Mouse (Mus musculus) embryo, embryonic 11.5 days (tissue): ENCODE measurements at regions not wholly inside any gene's neighbourhood (a gene's known extent, or its start where the extent isn't known, plus 50 kb on each side); places are given as distances from the start of the nearest gene placed in this dataset.
"Not testable (repeated sequence)": the region's sequence is repeated elsewhere in the genome, so short reads cannot be mapped to it uniquely, and the experiment has no call there.

Experiments
- DNase-seq: peaks from one replicate; pipeline ENCODE4 v3.0.0-alpha.2; 2012; ENCODE audit warnings: low read depth, low spot score

GRCm38 (mm10) chr2:147307488-147308386, 54.0 kb upstream of the Pax1 start:
- peak; percentile 70 for DNase-seq

- no peak for DNase-seq
Measured at GRCm38 (mm10) chr2:147306728-147307127, 55.0 kb upstream of the Pax1 start.

GRCm38 (mm10) chr2:147305262-147305661, 56.5 kb upstream of the Pax1 start:
- peak; percentile 23 for DNase-seq

- DNase-seq = no peak
Measured at GRCm38 (mm10) chr2:147300503-147300902, 61.2 kb upstream of the Pax1 start.

- DNase-seq = no peak
Measured at GRCm38 (mm10) chr2:147299359-147299758, 62.4 kb upstream of the Pax1 start.

- DNase-seq = no peak
Measured at GRCm38 (mm10) chr2:147298499-147298896, 63.2 kb upstream of the Pax1 start.

GRCm38 (mm10) chr2:147297876-147298498, 63.7 kb upstream of the Pax1 start:
- DNase-seq = no peak

- not testable (repeated sequence) for DNase-seq
Measured at GRCm38 (mm10) chr2:147294926-147295325, 66.8 kb upstream of the Pax1 start.

- no peak for DNase-seq
Measured at GRCm38 (mm10) chr2:147293294-147293688, 68.4 kb upstream of the Pax1 start.

- no peak for DNase-seq
Measured at GRCm38 (mm10) chr2:147292387-147293293, 69.1 kb upstream of the Pax1 start.

- no peak for DNase-seq
Measured at GRCm38 (mm10) chr2:147283390-147283789, 78.3 kb upstream of the Pax1 start.

GRCm38 (mm10) chr2:147277636-147278035, 83.6 kb upstream of the Nkx2-2 start:
- no peak for DNase-seq

- no peak for DNase-seq
Measured at GRCm38 (mm10) chr2:147269171-147269570, 75.1 kb upstream of the Nkx2-2 start.

GRCm38 (mm10) chr2:147267901-147268300, 73.9 kb upstream of the Nkx2-2 start:
- no peak for DNase-seq

- DNase-seq = no peak
Measured at GRCm38 (mm10) chr2:147267257-147267656, 73.2 kb upstream of the Nkx2-2 start.

GRCm38 (mm10) chr2:147256696-147257095, 62.7 kb upstream of the Nkx2-2 start:
- peak; percentile 54 for DNase-seq

- DNase-seq = no peak
Measured at GRCm38 (mm10) chr2:147254944-147255343, 60.9 kb upstream of the Nkx2-2 start.

GRCm38 (mm10) chr2:147254137-147254536, 60.1 kb upstream of the Nkx2-2 start:
- no peak for DNase-seq

- no peak for DNase-seq
Measured at GRCm38 (mm10) chr2:147247981-147248514, 54.0 kb upstream of the Nkx2-2 start.

- DNase-seq = no peak
Measured at GRCm38 (mm10) chr2:147247238-147247637, 53.2 kb upstream of the Nkx2-2 start.

GRCm38 (mm10) chr2:147244406-147244805, 50.4 kb upstream of the Nkx2-2 start:
- no peak for DNase-seq
